In the genomic region with DNA sequence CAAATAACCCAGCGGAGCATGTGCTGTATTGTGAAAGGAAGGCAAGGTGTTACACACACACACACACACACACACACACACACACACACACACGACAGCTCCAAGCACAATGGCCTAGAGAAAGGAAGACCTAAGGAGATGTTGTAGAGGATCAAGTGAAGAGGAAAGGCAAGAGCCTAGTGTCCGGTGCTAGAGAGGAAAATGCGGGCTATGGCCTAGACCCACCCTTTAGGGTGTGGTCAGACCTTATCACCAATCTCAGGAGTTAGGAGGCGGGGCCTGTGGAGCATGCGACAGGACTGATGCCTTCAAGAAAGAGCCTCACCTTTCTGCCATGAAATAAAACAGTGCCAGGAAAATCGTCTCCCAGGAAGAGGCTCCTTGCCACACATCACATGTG, we compare ENCODE assay signal across 15 mouse cellular contexts. TPM values are rescaled to one million over a fixed set of nuclear protein-coding genes. Genes with fewer than 3 reads are reported as not detected.
"Had no signal": no experiment of that assay in that cellular context is flagged by ENCODE, and none has a peak within 500 bp of the region (broad histone marks: within the 10 kb centered on the region; RNA-seq: fewer than 3 reads in every experiment).

No protein-coding gene starts in this region.

- H3K36me3 ChIP-seq: limb, embryonic 10.5 days; limb, embryonic 13.5 days; midbrain, embryonic 10.5 days had no signal

- H3K9ac ChIP-seq: limb, embryonic 13.5 days; lung, embryonic 14.5 days had no signal

- H3K27me3 ChIP-seq: limb, embryonic 13.5 days; megakaryocyte, embryonic 14.5 days had no signal

- H3K4me3 ChIP-seq: layer of hippocampus, adult 2 months; limb, embryonic 10.5 days; limb, embryonic 13.5 days; megakaryocyte, embryonic 14.5 days; midbrain, embryonic 10.5 days had no signal

- H3K4me2 ChIP-seq: limb, embryonic 13.5 days; lung, embryonic 14.5 days had no signal

- H3K27ac ChIP-seq: kidney, postnatal 0 days; layer of hippocampus, adult 2 months; limb, embryonic 10.5 days; limb, embryonic 13.5 days; macrophage; midbrain, embryonic 10.5 days had no signal

- DNase-seq: kidney, adult 9 months; kidney, postnatal 25 days; layer of hippocampus, adult 9-11 months; lung, embryonic 14.5 days; midbrain, embryonic 14.5 days; thymus, adult 18-20 months had no signal

- H3K9me3 ChIP-seq: limb, embryonic 10.5 days; midbrain, embryonic 10.5 days had no signal

- H3K4me1 ChIP-seq: limb, embryonic 10.5 days; limb, embryonic 13.5 days had no signal

- ATAC-seq: lung, postnatal 0 days had no signal

RNA-seq across cellular contexts. Expression of a gene that starts 33.5 kb away (rescaled TPM):
- total RNA-seq: liver, adult 2 months had no signal
- polyA plus RNA-seq: liver, adult 2 months; macrophage had no signal
